Mouse (Mus musculus): Measurements from ENCODE around the gene Mastl. TPM values are rescaled to one million over a fixed set of nuclear protein-coding genes. Genes with fewer than 3 reads are reported as not detected.

The Mastl gene
- polyA plus RNA-seq, 1 experiment from 2014 or later = 7.4 TPM

DNA sequence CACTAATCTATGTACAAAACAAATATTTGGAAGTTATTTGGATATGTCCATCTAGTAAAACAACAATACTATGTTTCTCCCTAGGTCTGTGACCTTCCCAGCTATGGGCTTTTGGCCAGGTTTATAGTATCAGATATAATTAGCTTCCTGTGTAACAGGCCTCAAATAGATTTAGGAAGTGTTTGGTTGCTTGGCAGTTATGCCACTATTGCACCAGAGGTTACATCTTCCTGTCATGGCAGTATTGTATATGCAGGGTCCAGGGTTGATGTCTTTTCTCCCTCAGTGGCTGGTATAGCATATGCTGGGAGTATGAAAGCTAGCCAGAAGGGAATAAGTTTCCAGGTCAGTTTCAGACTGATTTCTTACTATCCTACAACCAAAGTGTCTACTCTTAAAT, 53.6 kb downstream of the Mastl start:
- no peak for ATAC-seq (replicated peaks; ENCODE audit: extremely low read depth, insufficient read depth, low FRiP score)
- Histone ChIP-seq H3K36me3 (ENCODE audit: control insufficient read depth, insufficient read depth) (peaks cover 13% of the 10 kb centered on the region), H3K27ac (ENCODE audit: low read length) (no peak overlapping the region), H3K9me3 (replicated peaks; ENCODE audit: control insufficient read depth, low read length) (no peaks in the 10 kb centered on the region), H3K9ac (ENCODE audit: low read length) (no peak overlapping the region), H3K4me3 (ENCODE audit: low read length) (no peak overlapping the region), H3K4me1 (ENCODE audit: control insufficient read depth, insufficient read depth, low read length) (no peaks in the 10 kb centered on the region), H3K4me2 (ENCODE audit: low read depth, low read length) (no peak overlapping the region), H3K27me3 (ENCODE audit: control insufficient read depth, insufficient read depth, low read length) (no peaks in the 10 kb centered on the region)

DNA sequence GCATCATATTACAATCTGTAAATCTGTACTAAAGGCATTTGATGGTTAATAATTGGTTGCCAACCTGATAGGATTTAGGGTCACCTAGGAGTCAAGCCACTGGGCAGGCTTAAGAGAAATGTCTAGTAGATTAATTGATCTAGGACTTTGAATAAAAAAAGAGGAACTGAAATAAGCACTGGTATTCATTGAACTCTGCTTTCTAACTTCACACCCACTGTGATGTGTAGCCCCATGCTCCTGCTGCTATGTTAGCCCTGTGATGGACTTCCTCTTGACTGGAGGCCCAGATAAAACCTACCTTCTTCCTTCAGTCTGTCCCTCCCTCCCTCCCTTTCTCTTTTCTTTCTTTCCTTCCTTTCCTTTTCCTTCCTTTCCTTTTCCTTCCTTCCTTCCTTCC, 58.8 kb downstream of the Mastl start:
- Histone ChIP-seq H3K4me1 (ENCODE audit: control insufficient read depth, insufficient read depth, low read length) (no peaks in the 10 kb centered on the region), H3K27me3 (ENCODE audit: control insufficient read depth, insufficient read depth, low read length) (no peaks in the 10 kb centered on the region), H3K9ac (ENCODE audit: low read length) (no peak overlapping the region), H3K4me3 (ENCODE audit: low read length) (no peak overlapping the region), H3K9me3 (replicated peaks; ENCODE audit: control insufficient read depth, low read length) (no peaks in the 10 kb centered on the region), H3K36me3 (ENCODE audit: control insufficient read depth, insufficient read depth) (peaks cover 29% of the 10 kb centered on the region), H3K27ac (ENCODE audit: low read length) (no peak overlapping the region), H3K4me2 (ENCODE audit: low read depth, low read length) (no peak overlapping the region)
- no peak for ATAC-seq (replicated peaks; ENCODE audit: extremely low read depth, insufficient read depth, low FRiP score)

DNA sequence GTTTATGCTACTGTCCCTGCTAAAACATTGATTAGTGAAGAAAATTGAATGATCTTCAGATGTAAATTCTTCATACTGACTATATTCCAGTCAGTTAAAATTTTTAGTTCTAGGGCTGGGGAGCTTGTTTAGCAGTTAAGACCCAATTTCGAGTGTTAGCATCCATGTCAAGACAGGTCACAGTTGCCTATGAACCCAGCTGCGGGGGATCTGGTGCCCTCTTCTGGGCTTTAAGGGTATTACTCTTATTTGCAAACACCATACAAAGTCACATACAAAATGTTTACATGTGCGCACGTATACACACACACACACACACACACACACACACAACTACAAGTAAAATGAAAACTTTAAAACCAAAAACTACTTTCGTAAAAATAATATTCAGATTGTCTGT, 63.6 kb downstream of the Mastl start:
- Histone ChIP-seq H3K4me2 (ENCODE audit: low read depth, low read length) (no peak overlapping the region), H3K4me1 (ENCODE audit: control insufficient read depth, insufficient read depth, low read length) (no peaks in the 10 kb centered on the region), H3K9ac (ENCODE audit: low read length) (no peak overlapping the region), H3K27me3 (ENCODE audit: control insufficient read depth, insufficient read depth, low read length) (no peaks in the 10 kb centered on the region), H3K9me3 (replicated peaks; ENCODE audit: control insufficient read depth, low read length) (no peaks in the 10 kb centered on the region), H3K36me3 (ENCODE audit: control insufficient read depth, insufficient read depth) (peaks cover 33% of the 10 kb centered on the region), H3K4me3 (ENCODE audit: low read length) (no peak overlapping the region), H3K27ac (ENCODE audit: low read length) (no peak overlapping the region)
- no peak for ATAC-seq (replicated peaks; ENCODE audit: extremely low read depth, insufficient read depth, low FRiP score)
- WGBS = 49% methylated on average over 5 of the region's 5 CpGs

DNA sequence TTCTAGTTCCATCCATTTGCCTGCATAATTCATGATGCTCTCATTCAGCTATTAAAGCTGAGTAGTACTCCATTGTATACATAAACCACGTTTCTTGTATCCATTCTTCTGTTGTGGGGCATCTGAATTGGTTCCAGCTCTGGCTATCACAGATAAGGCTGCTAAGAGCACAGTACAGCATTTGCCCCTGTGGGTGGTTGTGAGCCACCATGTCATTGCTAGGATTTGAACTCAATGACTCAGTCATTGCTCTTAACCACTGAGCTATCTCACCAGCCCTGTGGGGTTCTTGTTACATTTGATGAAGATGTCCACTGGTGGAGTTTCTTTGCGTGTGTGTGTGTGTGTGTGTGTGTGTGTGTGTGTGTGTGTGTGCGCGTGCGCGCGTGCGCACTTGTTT, 71.3 kb downstream of the Mastl start:
- 93% methylated on average over 8 of the region's 8 CpGs for WGBS
- H3K36me3 ChIP-seq (ENCODE audit: control insufficient read depth, insufficient read depth) = peaks cover 21% of the 10 kb centered on the region

DNA sequence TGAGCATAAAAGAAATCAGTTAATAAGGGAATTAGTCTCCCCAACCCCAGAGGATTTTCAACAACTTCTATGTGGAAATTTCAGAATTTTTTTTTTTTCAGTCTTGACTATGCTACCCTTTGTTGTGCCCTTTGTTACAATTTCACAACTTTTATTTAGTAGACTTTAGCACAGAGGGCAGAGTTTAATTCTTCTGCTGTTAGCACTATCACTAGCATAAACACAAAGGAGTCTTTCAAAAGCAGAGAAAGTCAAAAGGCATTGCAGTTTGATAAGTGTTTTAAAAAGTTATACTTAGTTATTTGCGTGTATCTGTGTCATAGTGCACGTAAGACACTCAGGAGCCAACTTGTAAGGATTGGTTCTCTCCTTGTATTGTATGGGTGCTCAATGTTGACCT, 77.2 kb downstream of the Mastl start:
- Histone ChIP-seq H3K27ac (ENCODE audit: low read length) (no peak overlapping the region), H3K4me1 (ENCODE audit: control insufficient read depth, insufficient read depth, low read length) (no peaks in the 10 kb centered on the region), H3K9me3 (replicated peaks; ENCODE audit: control insufficient read depth, low read length) (0 out of 2 replicates have a peak, but pooled peaks cover 4% of the 10 kb centered on the region), H3K36me3 (ENCODE audit: control insufficient read depth, insufficient read depth) (peaks cover 38% of the 10 kb centered on the region), H3K4me3 (ENCODE audit: low read length) (no peak overlapping the region), H3K4me2 (ENCODE audit: low read depth, low read length) (no peak overlapping the region), H3K27me3 (ENCODE audit: control insufficient read depth, insufficient read depth, low read length) (no peaks in the 10 kb centered on the region), H3K9ac (ENCODE audit: low read length) (no peak overlapping the region)
- no peak for ATAC-seq (replicated peaks; ENCODE audit: extremely low read depth, insufficient read depth, low FRiP score)
- 100% methylated on average over 2 of the region's 2 CpGs for WGBS

More for the DNA sequence above, 71.3 kb downstream of the Mastl start:
- Histone ChIP-seq H3K4me2 (ENCODE audit: low read depth, low read length) (no peak overlapping the region), H3K27me3 (ENCODE audit: control insufficient read depth, insufficient read depth, low read length) (no peaks in the 10 kb centered on the region), H3K4me1 (ENCODE audit: control insufficient read depth, insufficient read depth, low read length) (no peaks in the 10 kb centered on the region), H3K9me3 (replicated peaks; ENCODE audit: control insufficient read depth, low read length) (no peaks in the 10 kb centered on the region), H3K4me3 (ENCODE audit: low read length) (no peak overlapping the region), H3K9ac (ENCODE audit: low read length) (no peak overlapping the region), H3K27ac (ENCODE audit: low read length) (no peak overlapping the region)
- ATAC-seq (replicated peaks; ENCODE audit: extremely low read depth, insufficient read depth, low FRiP score) = no peak

DNA sequence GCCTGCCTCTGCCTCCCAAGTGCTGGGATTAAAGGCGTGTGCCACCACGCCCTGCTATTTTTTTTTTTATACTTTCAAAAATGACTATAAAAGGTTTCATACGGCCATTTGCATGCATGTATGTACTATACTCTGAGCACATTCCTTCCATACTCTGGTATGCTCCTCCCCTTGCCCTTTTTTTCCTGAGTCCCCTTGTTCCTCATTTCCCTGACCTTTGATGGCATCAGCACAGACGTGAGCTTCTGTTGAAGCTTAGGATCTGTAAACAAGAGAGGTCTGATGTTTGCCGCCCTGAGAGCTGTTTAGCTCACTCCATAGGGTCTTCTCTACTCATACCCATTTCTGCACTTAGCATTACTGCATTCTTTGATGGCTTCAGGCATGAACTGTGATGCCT, 78.1 kb downstream of the Mastl start:
- Histone ChIP-seq H3K4me1 (ENCODE audit: control insufficient read depth, insufficient read depth, low read length) (no peaks in the 10 kb centered on the region), H3K4me3 (ENCODE audit: low read length) (no peak overlapping the region), H3K9ac (ENCODE audit: low read length) (no peak overlapping the region), H3K27ac (ENCODE audit: low read length) (no peak overlapping the region), H3K4me2 (ENCODE audit: low read depth, low read length) (no peak overlapping the region), H3K9me3 (replicated peaks; ENCODE audit: control insufficient read depth, low read length) (0 out of 2 replicates have a peak, but pooled peaks cover 4% of the 10 kb centered on the region), H3K36me3 (ENCODE audit: control insufficient read depth, insufficient read depth) (peaks cover 36% of the 10 kb centered on the region), H3K27me3 (ENCODE audit: control insufficient read depth, insufficient read depth, low read length) (no peaks in the 10 kb centered on the region)
- ATAC-seq (replicated peaks; ENCODE audit: extremely low read depth, insufficient read depth, low FRiP score) = no peak
- 91% methylated on average over 5 of the region's 5 CpGs for WGBS

DNA sequence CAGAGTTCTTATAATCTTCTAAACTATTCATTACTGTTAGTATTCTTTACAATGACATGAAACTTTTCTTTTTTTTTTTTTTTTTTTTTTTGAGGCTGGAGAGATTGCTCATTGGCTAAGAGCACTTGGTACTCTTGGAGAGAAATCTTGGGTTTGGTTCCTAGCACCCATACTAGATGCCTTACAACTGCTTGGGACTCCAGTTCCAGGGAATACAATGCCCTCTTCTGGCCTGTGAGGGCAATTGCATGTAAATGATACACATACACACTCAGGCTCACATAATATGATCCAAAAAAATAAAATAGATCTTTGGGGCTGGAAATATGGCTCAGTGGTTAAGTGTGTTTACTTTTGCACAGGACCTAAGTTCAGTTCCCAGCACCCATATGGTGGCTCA, 79.0 kb downstream of the Mastl start:
- H3K9ac ChIP-seq (ENCODE audit: low read length) = no peak overlapping the region
- 0 out of 2 replicates have a peak, but pooled peaks cover 4% of the 10 kb centered on the region for H3K9me3 ChIP-seq (replicated peaks; ENCODE audit: control insufficient read depth, low read length)
- H3K4me2 ChIP-seq (ENCODE audit: low read depth, low read length) = no peak overlapping the region
- H3K4me1 ChIP-seq (ENCODE audit: control insufficient read depth, insufficient read depth, low read length) = no peaks in the 10 kb centered on the region
- H3K27ac ChIP-seq (ENCODE audit: low read length) = no peak overlapping the region
- H3K4me3 ChIP-seq (ENCODE audit: low read length) = no peak overlapping the region
- no peak for ATAC-seq (replicated peaks; ENCODE audit: extremely low read depth, insufficient read depth, low FRiP score)
- H3K36me3 ChIP-seq (ENCODE audit: control insufficient read depth, insufficient read depth) = peaks cover 32% of the 10 kb centered on the region
- H3K27me3 ChIP-seq (ENCODE audit: control insufficient read depth, insufficient read depth, low read length) = no peaks in the 10 kb centered on the region

DNA sequence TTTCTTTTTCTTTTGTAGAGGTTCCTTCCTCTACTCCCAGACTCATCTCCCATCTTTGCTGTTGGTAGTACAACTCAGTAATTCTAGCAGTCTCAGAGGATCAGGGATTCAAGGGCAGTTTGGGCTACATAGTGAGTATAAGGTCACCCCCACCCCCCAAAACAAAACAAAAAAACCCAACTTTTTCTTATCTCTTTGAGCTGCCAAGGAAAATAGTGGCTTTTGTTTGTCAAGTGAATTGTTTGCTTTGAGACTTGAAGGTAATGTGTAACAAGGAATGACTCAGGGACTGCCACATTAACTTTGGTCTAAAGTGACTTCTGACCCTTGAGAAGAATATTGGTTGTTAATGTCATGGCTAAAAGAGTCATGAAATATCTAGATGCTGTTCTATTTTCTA, 80.0 kb downstream of the Mastl start:
- ATAC-seq (replicated peaks; ENCODE audit: extremely low read depth, insufficient read depth, low FRiP score) = no peak
- Histone ChIP-seq H3K27ac (ENCODE audit: low read length) (no peak overlapping the region), H3K4me2 (ENCODE audit: low read depth, low read length) (no peak overlapping the region), H3K36me3 (ENCODE audit: control insufficient read depth, insufficient read depth) (peaks cover 28% of the 10 kb centered on the region), H3K9ac (ENCODE audit: low read length) (no peak overlapping the region), H3K27me3 (ENCODE audit: control insufficient read depth, insufficient read depth, low read length) (no peaks in the 10 kb centered on the region), H3K4me3 (ENCODE audit: low read length) (no peak overlapping the region), H3K9me3 (replicated peaks; ENCODE audit: control insufficient read depth, low read length) (0 out of 2 replicates have a peak, but pooled peaks cover 4% of the 10 kb centered on the region), H3K4me1 (ENCODE audit: control insufficient read depth, insufficient read depth, low read length) (no peaks in the 10 kb centered on the region)

DNA sequence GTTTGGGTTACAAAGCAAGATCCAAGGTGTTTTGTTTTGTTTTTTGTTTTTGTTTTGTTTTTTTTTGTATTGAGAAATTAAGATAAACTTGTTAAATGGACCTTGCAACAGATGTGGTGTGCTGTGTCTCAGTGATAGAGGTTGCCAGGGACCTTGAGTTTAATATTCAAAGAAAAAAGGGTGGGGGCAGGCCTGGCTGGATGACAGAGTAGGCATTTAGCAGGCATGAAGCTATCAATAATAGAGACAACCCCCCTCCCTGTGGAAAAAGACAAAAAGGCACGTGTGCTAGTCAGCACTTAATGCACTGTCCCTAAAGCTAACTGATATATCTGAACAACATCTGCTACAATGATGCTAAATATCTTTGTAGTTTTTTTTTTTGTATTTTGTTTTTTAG, 84.4 kb downstream of the Mastl start:
- Histone ChIP-seq H3K4me3 (ENCODE audit: low read length) (no peak overlapping the region), H3K27me3 (ENCODE audit: control insufficient read depth, insufficient read depth, low read length) (no peaks in the 10 kb centered on the region), H3K9ac (ENCODE audit: low read length) (no peak overlapping the region), H3K4me2 (ENCODE audit: low read depth, low read length) (no peak overlapping the region), H3K9me3 (replicated peaks; ENCODE audit: control insufficient read depth, low read length) (no peaks in the 10 kb centered on the region), H3K36me3 (ENCODE audit: control insufficient read depth, insufficient read depth) (peaks cover 8% of the 10 kb centered on the region), H3K4me1 (ENCODE audit: control insufficient read depth, insufficient read depth, low read length) (no peaks in the 10 kb centered on the region), H3K27ac (ENCODE audit: low read length) (no peak overlapping the region)
- no peak for ATAC-seq (replicated peaks; ENCODE audit: extremely low read depth, insufficient read depth, low FRiP score)
- 63% methylated on average over 1 of the region's 1 CpGs for WGBS

DNA sequence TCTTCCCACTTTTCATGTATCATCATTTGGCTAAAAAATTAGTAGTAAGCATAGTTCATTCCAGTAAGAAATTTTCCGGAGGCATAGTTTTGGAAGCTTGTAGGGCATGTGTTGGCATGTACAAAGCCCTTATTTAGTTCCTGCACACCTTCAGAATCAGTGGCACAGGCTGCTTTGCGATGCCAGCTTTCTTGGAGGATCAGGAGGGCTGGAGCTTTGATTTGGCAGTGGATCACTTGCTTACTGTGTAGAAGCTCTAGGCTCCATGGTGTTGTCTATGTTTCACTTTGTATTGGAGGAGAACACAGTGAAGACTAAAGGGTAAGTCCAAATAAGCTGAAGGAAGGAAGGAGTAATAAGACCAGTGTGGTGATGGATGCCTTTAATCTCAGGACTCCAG, 85.3 kb downstream of the Mastl start:
- no peak for ATAC-seq (replicated peaks; ENCODE audit: extremely low read depth, insufficient read depth, low FRiP score)
- Histone ChIP-seq H3K27me3 (ENCODE audit: control insufficient read depth, insufficient read depth, low read length) (no peaks in the 10 kb centered on the region), H3K27ac (ENCODE audit: low read length) (no peak overlapping the region), H3K9me3 (replicated peaks; ENCODE audit: control insufficient read depth, low read length) (no peaks in the 10 kb centered on the region), H3K9ac (ENCODE audit: low read length) (no peak overlapping the region), H3K4me1 (ENCODE audit: control insufficient read depth, insufficient read depth, low read length) (no peaks in the 10 kb centered on the region), H3K4me3 (ENCODE audit: low read length) (no peak overlapping the region), H3K4me2 (ENCODE audit: low read depth, low read length) (no peak overlapping the region), H3K36me3 (ENCODE audit: control insufficient read depth, insufficient read depth) (peaks cover 3% of the 10 kb centered on the region; the same call in 1 of the 2 replicates)
- 96% methylated on average over 2 of the region's 2 CpGs for WGBS
